Mouse (Mus musculus) adrenal gland, postnatal 36 days (tissue): ENCODE data around the gene Card19. TPM values are rescaled to one million over a fixed set of nuclear protein-coding genes. Genes with fewer than 3 reads are reported as not detected.

Experiments used
- DNase-seq, 2 experiments: peaks; one replicate each; pipeline ENCODE4 v3.0.0; 2021; ENCODE audit warnings: mixed read lengths in 1 of 2
- total RNA-seq, 2 experiments: library from RNA; stranded (reverse); gene quantifications; 2 replicates each; pipeline ENCODE4 v1.2.3; 2021

Gene Card19
- total RNA-seq, 2 experiments from 2014 or later, result 70.5 to 73.8 TPM

DNA sequence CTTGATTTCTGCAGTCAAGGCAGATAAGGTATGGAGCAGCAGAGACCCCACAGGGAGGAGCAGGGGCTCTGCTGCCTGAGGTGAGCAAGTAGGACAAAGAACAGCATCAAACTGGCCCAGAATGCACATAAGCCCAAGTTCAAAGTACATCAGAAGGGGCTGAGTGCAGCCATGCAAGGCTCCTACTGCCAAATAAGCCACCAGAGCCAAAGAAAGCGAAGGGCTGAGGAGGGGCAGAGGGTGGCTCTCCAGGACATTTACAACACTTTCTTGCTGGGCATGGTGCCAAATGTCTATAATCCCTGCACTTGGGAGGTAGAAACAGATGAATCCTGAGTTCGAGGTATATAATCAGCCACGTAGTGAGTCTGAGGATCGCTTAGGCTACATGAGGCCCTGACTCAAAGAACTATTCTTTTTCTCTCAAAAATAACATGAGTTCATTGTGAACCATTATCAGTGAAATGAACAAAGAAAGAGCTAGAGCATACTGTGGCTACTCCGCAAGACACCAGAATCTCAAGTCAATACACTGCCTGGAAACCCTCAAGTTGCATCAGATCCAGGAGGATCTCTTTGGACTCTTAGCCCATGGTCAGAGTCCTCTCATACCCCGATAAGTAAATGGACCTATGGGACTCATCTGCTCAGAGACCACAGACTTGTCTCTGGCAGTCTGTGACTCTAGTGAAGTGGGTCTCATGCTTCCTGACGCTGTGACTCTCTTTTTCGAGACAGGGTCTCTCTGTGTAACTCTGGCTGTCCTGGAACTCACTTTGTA lies 18.1 kb upstream of the Card19 start:
- DNase-seq, result no peak

DNA sequence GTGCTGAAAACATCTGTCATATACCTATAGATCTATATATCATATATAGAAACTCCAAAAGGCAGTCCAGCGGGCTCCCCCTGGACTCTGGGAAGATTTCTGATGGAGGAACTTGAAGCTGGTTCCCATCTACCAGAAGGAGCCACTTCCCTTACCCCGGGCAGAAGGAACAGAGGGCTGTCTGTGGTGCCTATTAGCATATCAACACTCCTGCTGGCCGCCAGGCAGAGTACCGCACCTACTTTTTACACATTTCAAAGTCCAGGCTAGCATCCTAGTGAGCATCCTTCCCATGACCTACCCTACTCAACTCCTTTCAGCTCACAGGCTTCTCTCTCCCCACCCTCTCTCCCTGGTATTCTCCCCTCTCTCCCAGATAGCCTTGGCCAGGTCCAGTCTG lies 9.8 kb upstream of the Card19 start:
- no peak for DNase-seq

DNA sequence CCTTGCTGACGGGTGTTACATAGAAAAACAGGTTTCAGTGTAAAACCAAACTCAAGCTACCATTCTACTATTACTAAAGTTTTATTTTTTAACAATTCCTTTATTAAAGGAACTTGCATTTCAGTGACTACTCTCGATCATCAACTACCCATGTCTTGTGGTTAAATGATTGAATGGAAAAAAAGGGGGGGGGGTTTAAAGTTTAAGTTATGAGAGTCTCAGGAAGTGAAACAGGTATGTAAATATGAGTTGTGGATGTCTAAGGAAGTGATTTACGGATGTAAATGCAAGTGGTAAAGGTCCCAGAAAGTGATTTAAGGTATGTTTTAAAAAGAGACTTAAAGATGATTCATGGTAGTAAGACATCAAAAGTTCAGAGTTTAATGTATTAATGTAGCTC lies 9.3 kb upstream of the Card19 start:
- no peak for DNase-seq

DNA sequence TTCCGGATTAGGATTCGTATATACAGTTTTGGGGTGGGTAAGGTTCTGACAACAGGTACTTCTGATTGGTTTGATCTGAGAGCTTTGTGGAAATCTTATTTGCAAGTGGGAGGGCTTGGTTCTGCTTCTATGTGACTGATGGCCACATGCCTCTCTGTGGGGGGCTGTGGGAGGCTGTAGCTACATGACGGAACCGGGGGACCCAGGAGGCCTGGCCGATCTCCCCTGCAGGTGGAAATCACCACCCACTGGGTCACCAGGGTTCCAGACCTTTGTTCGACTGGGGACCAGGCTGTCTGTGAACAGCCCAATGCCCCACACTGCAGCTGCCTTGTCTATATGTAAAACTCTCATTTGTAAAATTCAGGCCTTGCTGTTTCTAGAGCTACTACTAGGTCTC lies 8.9 kb upstream of the Card19 start:
- no peak for DNase-seq

DNA sequence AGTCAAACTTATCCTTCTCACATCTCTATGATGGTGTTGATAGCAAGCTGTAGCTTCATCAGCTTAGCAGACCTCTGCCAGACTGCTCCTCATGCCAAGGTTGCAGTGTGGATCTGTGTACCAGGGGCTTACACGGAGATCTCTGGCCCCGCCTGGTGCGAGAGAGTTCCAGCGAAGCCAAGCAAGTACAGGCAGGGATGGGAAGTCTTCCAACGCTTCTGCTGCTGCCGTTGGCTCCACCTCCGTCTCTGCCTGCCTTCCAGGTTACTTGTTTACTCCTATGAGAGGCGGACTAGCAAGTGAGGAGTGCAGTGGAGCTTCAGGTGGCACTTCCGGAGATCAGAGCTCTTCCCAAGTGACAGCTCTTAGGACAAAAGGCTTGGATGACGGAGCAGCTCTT lies 8.5 kb upstream of the Card19 start:
- DNase-seq, result no peak

DNA sequence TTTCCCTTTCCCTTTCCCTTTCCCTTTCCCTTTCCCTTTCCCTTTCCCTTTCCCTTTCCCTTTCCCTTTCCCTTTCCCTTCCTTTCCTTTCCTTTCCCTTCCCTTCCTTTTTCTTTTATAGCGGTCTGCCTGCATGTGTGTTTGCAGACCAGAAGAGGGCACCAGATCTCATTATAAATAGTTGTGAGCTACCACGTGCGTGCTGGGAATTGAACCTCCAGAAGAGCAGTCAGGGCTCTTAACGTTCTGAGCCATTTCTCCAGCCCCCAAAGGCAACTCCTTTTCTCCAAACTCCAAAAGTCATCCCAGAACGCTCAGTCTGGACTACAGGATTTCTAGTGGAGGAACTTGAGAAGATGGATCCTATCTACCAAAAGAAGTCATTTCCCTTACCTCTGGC lies 5.1 kb upstream of the Card19 start:
- DNase-seq, result no peak

DNA sequence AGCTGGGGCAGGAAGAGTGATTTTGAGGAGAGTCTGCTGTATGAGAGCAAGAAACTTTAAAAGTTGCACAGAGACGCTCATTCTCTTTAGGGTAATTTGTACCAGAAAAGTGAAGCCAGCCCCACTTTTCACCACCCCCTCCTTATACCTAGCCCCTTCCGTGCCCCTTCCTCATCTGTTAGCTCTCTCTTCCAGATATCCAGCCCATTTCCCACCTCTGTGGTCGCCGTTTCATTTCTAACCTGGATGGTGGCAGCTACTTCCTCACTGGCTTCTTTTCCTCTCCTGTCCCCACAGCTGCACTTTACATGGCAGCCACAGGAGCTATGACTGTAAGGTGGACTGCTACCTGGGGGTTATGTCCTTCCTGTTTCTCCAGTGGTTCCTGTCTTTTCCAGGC lies 3.5 kb upstream of the Card19 start:
- no peak for DNase-seq

DNA sequence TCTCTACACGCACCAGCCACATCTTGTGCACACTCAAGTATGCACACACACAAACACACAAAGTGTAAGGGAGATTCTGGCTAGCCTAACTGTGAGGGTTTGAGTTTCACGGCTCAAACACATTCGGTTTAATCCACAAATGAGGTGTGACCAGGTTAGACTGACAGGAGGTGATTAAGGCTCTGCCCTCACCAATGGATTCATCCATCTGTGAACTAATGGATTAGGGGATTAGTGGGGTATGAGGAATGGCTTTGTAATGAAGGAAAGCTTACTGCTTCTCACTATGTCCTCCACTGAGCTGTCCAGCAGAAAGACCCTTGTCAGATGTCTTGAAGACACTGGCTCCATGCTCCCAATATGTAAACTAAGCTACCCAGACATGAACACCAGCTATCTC lies 2.8 kb upstream of the Card19 start:
- DNase-seq, result no peak

DNA sequence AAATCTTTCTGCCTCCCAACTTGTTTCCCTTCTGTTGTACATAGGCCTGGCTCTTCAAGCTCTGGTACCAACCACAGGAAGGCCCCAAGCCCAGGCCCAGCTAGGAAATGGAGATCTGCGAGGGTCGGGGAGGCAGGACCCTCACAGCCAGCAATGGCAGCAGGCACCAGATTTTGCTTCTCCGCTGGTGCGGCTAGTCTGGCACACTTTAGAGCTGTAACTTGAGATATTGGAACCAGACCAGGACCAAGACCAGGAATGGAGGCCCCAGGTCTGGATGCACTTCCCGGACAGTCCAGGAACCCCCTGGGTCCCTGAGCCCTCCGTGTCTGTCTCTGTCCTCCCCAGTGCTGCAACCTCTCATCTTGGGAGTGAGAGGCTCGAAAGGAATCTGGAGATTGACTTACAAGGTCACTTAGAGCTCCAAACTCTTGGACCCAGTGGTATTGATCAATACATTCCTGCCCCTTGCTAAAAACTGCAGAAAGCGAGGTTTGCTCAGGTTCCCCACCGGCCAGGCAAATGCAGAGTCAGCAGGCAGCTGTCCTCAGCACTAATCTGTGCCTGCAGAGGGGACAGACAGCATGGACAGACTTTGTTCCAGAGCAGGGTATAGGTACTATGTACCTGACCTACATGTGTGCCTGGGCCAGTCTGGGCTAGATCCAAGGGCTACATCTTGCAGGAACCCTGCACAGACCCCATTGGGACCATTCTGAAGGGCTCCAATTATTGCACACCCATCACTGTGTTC lies 1.1 kb upstream of the Card19 start:
- no peak for DNase-seq

DNA sequence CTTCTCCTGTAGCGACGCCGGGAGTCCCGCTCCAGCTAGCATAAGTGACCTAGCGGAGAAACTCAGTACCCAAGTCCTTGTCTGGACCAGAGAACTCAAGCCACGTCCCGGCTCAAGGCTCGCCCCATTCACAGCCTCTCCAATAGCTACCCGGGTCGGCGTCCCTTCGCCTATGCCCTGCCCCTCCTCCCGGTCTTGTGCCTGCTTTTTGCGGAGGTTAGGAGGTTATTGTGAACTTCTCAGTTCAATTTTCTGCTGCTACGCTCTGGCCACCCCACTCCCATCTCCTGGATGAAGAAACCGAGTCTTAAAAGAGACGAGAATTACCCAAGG lies 349 bp upstream of the Card19 start:
- no peak for DNase-seq

DNA sequence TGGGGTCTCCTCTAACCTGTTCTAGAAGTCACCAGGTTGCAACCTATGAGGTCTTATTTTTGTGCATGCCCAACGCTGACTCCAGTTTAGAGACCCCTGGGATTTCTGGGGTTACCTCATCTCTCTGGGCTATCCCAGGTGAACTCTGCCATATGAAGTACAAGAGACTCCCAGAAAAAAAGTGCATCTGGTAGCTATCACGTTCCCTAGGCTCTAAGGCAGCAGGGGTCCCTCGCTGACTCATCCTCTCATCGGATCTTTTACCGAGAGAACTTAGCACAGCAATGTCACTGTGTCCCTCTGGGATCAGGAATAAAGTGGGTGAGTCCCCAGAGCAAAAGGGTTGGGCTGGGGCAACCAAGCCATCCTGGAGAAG lies 721 bp downstream of the Card19 start:
- DNase-seq, result no peak

DNA sequence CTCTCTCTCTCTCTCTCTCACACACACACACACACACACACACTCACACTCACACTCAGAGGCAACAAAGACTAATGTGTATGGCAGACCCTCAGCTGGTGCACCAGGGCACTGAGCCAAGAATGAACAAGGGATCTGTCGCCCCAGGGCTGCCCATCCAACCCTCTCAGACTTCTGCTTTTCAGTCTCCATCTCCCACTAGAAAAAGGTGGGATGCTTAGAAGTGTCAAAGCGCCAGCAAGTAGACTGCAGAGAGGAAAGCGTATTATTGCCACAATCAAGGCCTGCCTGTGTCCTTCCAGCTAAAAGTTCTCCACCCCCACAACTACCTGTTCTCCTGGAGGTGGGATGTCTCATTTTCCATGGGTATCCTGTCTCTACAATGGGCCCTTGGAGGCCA lies 1.4 kb downstream of the Card19 start:
- no peak for DNase-seq

DNA sequence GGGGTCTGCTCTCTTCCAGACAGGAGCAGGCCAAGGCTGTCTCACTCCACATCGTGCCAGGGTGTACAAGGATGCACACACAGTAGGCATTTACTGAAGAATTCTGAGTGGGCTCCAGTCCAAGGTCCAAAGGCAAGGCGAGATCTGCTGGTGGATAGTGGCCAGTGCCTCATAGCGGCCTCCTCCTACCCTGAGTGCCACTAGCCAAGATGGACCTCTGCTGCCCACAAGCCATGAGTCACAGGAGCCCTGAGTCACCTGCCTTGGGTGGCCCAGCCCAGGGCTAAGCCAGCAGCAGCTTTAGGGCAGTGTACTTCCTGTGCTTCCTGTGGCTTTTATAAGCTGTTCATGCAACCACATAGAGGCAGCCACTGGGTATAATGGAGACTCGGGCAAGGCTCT lies 2.3 kb downstream of the Card19 start:
- DNase-seq, result peak; percentile 89 to 91

DNA sequence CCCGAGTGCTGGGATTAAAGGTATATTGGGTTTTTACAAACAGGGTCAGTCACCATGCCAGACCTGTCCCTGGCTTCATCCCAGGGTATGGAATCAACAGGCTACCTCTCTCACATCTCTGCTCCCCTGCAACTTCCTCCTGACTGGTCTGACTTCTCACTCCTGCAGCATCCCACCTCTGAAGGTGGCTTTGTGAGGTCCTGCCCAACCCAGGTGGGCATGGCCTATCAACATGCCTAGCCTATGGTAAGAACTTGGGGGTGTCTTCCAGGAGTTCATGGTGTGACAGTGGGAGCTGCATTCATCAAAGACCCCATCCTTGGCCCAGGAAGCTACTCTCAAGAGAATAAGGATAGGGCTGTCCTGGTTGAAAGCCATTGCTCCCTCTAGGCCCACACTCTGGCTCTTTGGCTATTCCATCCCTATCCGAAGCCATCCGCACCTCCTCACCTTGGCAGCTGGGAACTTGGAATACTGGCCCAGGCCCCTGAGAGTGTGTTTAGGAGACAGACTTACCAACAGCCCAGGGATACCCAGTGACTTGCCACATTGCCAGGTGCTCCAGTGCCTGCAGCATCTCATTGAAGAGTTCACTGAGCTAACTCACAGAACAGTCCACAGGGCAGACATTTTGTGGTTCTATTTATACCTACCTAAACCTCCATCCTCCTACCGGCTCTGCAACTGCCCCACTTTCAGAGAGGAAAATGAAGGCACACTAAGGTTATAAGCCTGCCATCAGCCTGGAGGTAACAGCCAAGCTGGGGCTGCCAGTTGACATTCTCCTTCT lies 2.9 kb downstream of the Card19 start:
- no peak for DNase-seq

DNA sequence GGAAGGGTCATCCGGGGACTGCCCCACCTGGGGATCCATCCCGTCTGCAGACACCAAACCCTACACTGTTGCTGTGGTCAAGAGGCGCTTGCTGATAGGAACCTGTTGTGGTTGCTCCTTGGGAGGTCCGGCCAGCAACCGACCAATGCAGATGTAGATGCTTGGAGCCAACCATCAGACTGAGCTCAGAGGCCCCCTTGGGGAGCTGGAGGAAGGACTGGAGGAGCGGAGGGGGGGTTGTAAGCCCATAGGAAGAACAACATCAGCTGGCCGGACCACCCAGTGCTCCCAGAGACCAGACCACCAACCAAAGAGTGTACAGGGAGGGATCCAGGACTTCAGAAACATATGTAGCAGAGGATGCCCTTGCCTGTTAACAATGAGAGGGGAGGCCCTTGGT lies 6.5 kb downstream of the Card19 start:
- DNase-seq, result no peak

DNA sequence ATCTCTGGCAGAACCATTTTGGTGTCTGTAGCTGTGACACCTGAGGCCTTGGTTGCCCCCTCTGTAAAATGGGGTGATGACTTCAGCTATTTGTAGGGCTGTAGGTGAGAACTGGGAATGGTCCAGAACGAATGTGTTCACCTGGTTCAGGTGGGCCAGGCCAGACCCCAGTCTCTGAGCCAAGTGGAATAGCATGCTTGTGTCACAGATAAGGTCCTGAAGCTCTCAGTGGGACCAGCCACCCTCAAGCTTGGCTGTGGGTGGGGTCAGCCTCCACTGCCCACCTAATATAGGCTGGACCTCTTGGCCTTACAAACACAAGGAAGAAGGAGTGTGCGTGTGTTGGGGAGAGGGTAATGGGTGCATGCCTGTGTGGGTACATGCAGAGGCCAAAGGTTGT lies 9.5 kb downstream of the Card19 start:
- DNase-seq, result no peak

DNA sequence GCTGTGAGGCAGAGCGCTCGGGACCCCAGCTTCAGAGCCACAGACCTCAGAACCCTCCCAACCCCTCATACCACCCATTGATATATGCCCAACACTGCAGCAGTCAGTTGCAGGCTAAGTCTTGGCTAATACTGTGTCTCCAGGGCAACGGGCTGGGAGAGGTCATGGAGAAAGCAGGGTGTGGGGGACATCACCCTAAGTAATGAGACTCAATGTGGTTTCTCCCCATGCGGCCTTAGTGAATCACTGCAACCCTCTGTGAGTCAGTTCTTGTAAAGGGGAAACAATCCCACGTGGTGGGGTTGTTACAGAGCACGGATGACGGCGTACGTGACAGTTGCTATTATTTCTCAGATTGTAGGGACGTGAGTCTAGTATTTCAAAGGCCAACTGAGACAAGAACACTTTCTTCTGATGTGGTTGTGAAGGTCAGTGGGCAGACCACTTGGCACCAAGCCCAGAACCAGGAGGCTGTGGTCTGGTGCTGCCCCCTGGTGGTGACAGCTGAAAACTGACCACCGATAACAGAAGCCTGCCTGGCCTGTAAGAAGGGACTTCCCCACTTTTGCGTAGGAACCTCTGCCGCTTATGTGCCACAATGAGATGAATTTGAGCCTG lies 10.3 kb downstream of the Card19 start:
- peak; percentile 92 for DNase-seq

DNA sequence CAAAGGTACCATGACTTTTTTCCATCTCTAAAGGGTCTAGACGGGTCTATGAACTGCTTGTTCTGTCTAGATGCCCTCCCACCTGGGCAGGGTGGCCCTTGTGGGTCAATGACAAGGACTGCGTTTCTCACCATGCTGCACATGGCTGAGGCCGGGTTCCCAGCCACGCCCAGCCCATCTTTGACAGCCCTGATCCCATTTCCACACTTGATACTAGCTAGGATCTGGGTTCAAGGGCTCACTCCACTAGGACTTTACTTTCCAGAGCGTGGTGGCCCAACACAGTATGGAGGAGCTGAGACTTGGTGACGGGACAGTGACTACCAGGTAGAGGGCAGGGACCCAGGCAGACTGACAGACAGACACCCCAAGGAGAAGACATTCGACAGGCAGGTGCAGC lies 13.3 kb downstream of the Card19 start:
- DNase-seq, result no peak

DNA sequence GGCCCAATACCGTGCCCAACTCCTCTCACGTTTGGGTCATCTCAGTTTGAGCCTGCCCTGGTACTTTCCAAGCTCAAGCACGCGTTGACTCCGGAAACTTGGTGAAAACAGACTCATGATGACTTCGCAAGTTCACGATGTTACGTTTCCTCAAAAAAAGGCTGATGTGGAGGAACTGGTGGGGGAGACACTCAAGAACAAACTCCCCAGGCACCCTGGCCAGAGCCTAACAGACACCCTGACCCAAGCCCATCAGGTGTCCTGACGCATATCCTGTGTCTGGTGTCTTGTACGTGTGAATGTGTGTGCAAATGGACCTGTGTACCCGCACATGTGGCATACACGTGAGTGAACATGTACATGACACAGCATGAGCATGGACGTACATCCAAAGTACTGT lies 15.1 kb downstream of the Card19 start:
- no peak for DNase-seq

DNA sequence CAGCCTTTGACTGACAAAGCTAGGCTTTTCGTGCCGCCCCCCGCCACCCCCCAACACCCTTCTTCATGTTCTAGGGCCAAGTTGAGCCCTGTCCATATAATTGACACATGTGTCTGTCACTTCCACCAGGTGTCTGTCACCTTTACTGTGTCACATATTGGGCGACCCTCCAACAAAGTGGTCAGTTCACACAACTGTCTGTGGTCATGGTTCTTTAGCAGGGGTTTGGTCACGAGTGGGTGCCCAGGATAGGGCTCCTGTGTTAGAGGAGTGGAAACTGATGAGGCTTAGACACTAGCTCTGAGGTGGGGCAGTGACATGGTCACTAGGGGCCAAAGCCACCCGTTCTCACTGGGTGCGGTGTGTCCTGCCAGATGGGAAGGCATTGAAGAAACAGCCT lies 15.9 kb downstream of the Card19 start:
- DNase-seq, result no peak

DNA sequence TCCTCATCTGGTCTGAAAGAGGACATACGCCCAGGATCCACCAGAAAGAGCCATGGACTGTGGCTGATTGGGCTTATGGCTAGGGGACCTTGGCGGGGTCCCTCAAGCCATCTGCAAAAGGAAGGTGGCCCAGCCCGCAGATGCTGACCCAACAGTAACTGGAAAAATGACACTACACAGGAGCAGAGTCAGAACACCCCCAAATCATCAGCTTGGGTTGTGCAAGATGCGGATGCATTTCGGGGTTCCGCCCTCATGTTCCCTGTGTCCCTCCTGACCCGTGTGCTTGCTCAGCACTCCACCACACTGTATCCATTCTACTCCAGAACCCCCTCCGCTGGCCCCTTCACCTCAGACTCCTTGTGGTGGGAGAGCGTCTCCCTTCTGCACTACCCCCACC lies 17.1 kb downstream of the Card19 start:
- DNase-seq, result no peak

DNA sequence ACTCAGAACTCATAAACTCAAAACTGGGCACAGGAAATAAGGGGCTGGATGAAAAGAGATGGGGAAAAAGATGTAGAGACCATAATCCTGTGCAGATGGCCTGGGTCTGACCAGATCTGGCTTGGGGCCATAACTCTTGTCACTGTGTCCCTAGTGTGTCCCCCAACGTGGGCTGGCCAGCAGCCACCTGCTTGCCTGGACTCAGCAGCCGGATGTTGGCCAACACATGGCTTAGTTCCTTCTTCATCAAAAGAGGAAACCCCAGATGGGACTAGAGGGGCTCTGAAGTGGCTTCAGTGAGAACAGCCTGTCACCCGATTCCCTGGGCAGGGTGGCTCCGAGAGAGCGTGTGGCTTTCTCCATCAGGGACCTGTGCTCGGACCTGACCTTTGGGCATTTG lies 19.1 kb downstream of the Card19 start:
- no peak for DNase-seq

DNA sequence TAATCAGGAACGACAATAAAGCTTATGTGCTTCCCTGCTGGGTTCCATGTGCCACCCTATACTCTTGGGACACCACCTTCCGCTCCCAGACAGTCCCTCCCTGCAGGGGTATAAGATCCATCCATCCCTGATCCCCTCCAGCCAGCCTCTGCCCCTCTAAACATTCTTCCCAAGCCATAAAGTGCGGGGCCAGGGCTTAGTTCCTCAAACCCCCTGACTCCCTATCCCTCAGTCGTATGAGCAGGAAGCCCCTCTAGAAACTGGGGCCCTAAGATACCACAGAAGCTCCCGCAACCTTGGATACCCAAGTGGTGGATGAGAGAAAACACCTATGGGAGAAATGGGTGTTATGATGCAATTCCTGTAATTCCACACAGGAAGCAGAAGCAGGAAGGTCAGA lies 19.6 kb downstream of the Card19 start:
- DNase-seq, result no peak
